Comparison of ENCODE assay signal across 8 mouse cellular contexts in genomic region chr6:129237350-129238274, GRCm38 (mm10). TPM values are rescaled to one million over a fixed set of nuclear protein-coding genes. Genes with fewer than 3 reads are reported as not detected.
DNase-seq lines count a peak whose midpoint lies in the region; ATAC-seq and TF ChIP-seq lines count a peak whose summit lies in the region.

No protein-coding gene starts in this region.

- H3K36me3 ChIP-seq in ES-Bruce4 (ENCODE audit: control insufficient read depth, insufficient read depth, low read length, poor library complexity, severe bottlenecking): no peaks in the 10 kb centered on the region
- H3K36me3 ChIP-seq in forebrain, embryonic 15.5 days: no peaks in the 10 kb centered on the region
- H3K36me3 ChIP-seq in neural tube, embryonic 14.5 days (ENCODE audit: control insufficient read depth, insufficient read depth, low read length): no peaks in the 10 kb centered on the region

- TF ChIP-seq POLR2A in ES-Bruce4 (IDR thresholded peaks at IDR 0.05; ENCODE audit: insufficient read depth, low read length): no peak

- intact Hi-C loops in heart, postnatal 25 days (cut with DNase I): loop anchor here (1.0 to 2.0 kb wide), 2 partner anchors 56 to 143 kb away; no protein-coding TSS in a partner anchor

- peaks cover 3% of the 10 kb centered on the region for H3K4me1 ChIP-seq in ES-Bruce4 (ENCODE audit: control insufficient read depth, insufficient read depth, low read length)
- H3K4me1 ChIP-seq in forebrain, embryonic 15.5 days: no peaks in the 10 kb centered on the region; the same call in 1 of the 2 replicates
- no peaks in the 10 kb centered on the region for H3K4me1 ChIP-seq in neural tube, embryonic 14.5 days (ENCODE audit: control insufficient read depth, insufficient read depth, low read length)

- TF ChIP-seq EP300 in ES-Bruce4 (IDR thresholded peaks at IDR 0.05; ENCODE audit: insufficient read depth, low read depth, low read length): no peak

- WGBS in forebrain, embryonic 15.5 days: 19% methylated on average over 16 of the region's 16 CpGs
- WGBS in neural tube, embryonic 14.5 days: 21% methylated on average over 16 of the region's 16 CpGs

- peak overlapping the region; percentile 54 for H3K4me2 ChIP-seq in forebrain, embryonic 15.5 days (replicated peaks)
- H3K4me2 ChIP-seq in neural tube, embryonic 14.5 days (ENCODE audit: low read depth, low read length): peak overlapping the region; percentile 76

- no peaks in the 10 kb centered on the region for H3K9me3 ChIP-seq in ES-Bruce4 (replicated peaks; ENCODE audit: control insufficient read depth, insufficient read depth, low read length, poor library complexity, severe bottlenecking)
- H3K9me3 ChIP-seq in forebrain, embryonic 15.5 days: no peaks in the 10 kb centered on the region
- no peaks in the 10 kb centered on the region for H3K9me3 ChIP-seq in neural tube, embryonic 14.5 days (ENCODE audit: control insufficient read depth, low read length)

- DNase-seq in cerebellum, adult 11-12 months: peak; percentile 33
- peak; percentile 81 for DNase-seq in heart, postnatal 25 days (ENCODE audit: low spot score)
- DNase-seq in layer of hippocampus, adult 18-20 months (ENCODE audit: low spot score in 2 of 2): peak; percentile 40 to 79
- peak; percentile 93 to 94 for DNase-seq in lung, adult 18-20 months
- peak; percentile 87 to 93 for DNase-seq in thymus, adult 18-20 months

- H3K4me3 ChIP-seq in ES-Bruce4 (ENCODE audit: low read depth, low read length): peak overlapping the region; percentile 66
- peak overlapping the region; percentile 38 for H3K4me3 ChIP-seq in forebrain, embryonic 15.5 days
- H3K4me3 ChIP-seq in neural tube, embryonic 14.5 days (ENCODE audit: low read depth, low read length): peak overlapping the region; percentile 44

- H3K9ac ChIP-seq in ES-Bruce4 (ENCODE audit: low read depth, poor library complexity, severe bottlenecking): peak overlapping the region; percentile 39
- peak overlapping the region; percentile 23 for H3K9ac ChIP-seq in forebrain, embryonic 15.5 days (replicated peaks)
- peak overlapping the region; percentile 47; the same call in 1 of the 2 replicates for H3K9ac ChIP-seq in neural tube, embryonic 14.5 days (replicated peaks; ENCODE audit: low read depth, low read length)

- no peaks in the 10 kb centered on the region for H3K27me3 ChIP-seq in ES-Bruce4 (ENCODE audit: control insufficient read depth, insufficient read depth, low read length, poor library complexity, severe bottlenecking)
- no peaks in the 10 kb centered on the region for H3K27me3 ChIP-seq in forebrain, embryonic 15.5 days
- H3K27me3 ChIP-seq in neural tube, embryonic 14.5 days (ENCODE audit: control insufficient read depth, insufficient read depth, low read length): no peaks in the 10 kb centered on the region

- ATAC-seq in forebrain, embryonic 15.5 days (replicated peaks): peak; percentile 95
- ATAC-seq in neural tube, embryonic 14.5 days (ENCODE audit: low read depth): peak; percentile 98

- peak overlapping the region; percentile 24; the same call in 1 of the 2 replicates for H3K27ac ChIP-seq in ES-Bruce4 (ENCODE audit: insufficient read depth, low read length)
- H3K27ac ChIP-seq in forebrain, embryonic 15.5 days (replicated peaks): no peak overlapping the region
- no peak overlapping the region for H3K27ac ChIP-seq in neural tube, embryonic 14.5 days (ENCODE audit: low read depth, low read length)

- TF ChIP-seq CTCF in ES-Bruce4 (IDR thresholded peaks at IDR 0.05; ENCODE audit: low read depth, low read length): peak; percentile 81

RNA-seq across cellular contexts. Expression of gene Cd69, which starts 37.6 kb away (rescaled TPM):
- not detected in 2 replicates for polyA plus RNA-seq in ES-Bruce4 (2011; ENCODE audit: insufficient read depth, insufficient read length, low read depth, missing spikeins)
- polyA plus RNA-seq in forebrain, embryonic 15.5 days (2015; fragmentation: Nextera tagmentation; extraction: Ambion mirVana): not detected in 2 replicates
- total RNA-seq in heart, postnatal 25 days (2021): under 1 TPM in 1 of 2 experiments, not detected in 1; 0.34 TPM
- not detected for total RNA-seq in layer of hippocampus, adult 18-20 months (2021)
- polyA plus RNA-seq in neural tube, embryonic 14.5 days (2014; fragmentation: Nextera tagmentation; extraction: Ambion mirVana): not detected in 2 replicates

RNA-seq across cellular contexts. Expression of gene Clec2d, which starts 57.2 kb away (rescaled TPM):
- not detected in 2 replicates for polyA plus RNA-seq in ES-Bruce4 (2011; ENCODE audit: insufficient read depth, insufficient read length, low read depth, missing spikeins)
- polyA plus RNA-seq in forebrain, embryonic 15.5 days (2015; fragmentation: Nextera tagmentation; extraction: Ambion mirVana): 0.14 TPM in 1 of 2 replicates, not detected in the other
- total RNA-seq in heart, postnatal 25 days (2021): 10 to 100 TPM; 36.3 to 40.3 TPM
- total RNA-seq in layer of hippocampus, adult 18-20 months (2021): 1 to 10 TPM; 3.9 to 6.0 TPM
- polyA plus RNA-seq in neural tube, embryonic 14.5 days (2014; fragmentation: Nextera tagmentation; extraction: Ambion mirVana): 0.30 TPM in 1 of 2 replicates, not detected in the other

Comparison
In these comparisons a context has a peak if more than half of its experiments do, and no peak if none do; other contexts are left out.
1. DNase-seq: peak in every context shown above with its lines; median percentile 94 in lung, adult 18-20 months; 90 in thymus, adult 18-20 months; 81 in heart, postnatal 25 days; 60 in layer of hippocampus, adult 18-20 months; 33 in cerebellum, adult 11-12 months.